9 mouse cellular contexts compared by ENCODE assay signal in the genomic region with DNA sequence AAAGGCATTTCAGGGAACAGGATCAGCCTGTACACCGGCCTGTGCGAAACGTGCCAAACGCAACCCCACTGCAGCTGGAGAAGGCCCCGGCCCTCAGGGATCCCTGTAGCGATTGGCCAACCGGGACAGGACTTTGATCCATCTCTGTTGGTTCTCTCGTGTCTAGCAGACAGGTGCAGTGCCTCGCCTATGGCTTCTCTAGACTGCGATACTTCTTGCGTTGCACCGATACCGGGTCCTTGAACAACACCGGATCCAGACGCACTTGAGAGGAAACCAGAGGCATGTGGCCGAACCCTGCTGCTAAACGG. TPM values are rescaled to one million over a fixed set of nuclear protein-coding genes. Genes with fewer than 3 reads are reported as not detected.
DNase-seq lines count a peak whose midpoint lies in the region; ATAC-seq and TF ChIP-seq lines count a peak whose summit lies in the region.
"Had no signal": no experiment of that assay in that cellular context is flagged by ENCODE, and none has a peak within 500 bp of the region (broad histone marks: within the 10 kb centered on the region; RNA-seq: fewer than 3 reads in every experiment).

No protein-coding gene starts in this region.

- H3K9me3 ChIP-seq in neural tube, embryonic 12.5 days = no peaks in the 10 kb centered on the region
- H3K9me3 ChIP-seq in liver, embryonic 16.5 days (replicated peaks; ENCODE audit: control insufficient read depth, low read length) = no peaks in the 10 kb centered on the region
- no peaks in the 10 kb centered on the region for H3K9me3 ChIP-seq in stomach, postnatal 0 days (ENCODE audit: control insufficient read depth, low read length)

- WGBS in cerebellum, adult 2 months = 45% methylated on average over 17 of the region's 17 CpGs
- 43% methylated on average over 17 of the region's 17 CpGs for WGBS in neural tube, embryonic 12.5 days
- WGBS in liver, embryonic 16.5 days (ENCODE audit: insufficient replicate concordance) = 34% methylated on average over 17 of the region's 17 CpGs
- WGBS in stomach, postnatal 0 days = 34% methylated on average over 17 of the region's 17 CpGs

- peak overlapping the region; percentile 43 for H3K4me3 ChIP-seq in cerebellum, adult 2 months (replicated peaks; ENCODE audit: insufficient read depth, low read depth, low read length)
- no peak overlapping the region for H3K4me3 ChIP-seq in neural tube, embryonic 12.5 days
- H3K4me3 ChIP-seq in liver, embryonic 16.5 days (ENCODE audit: low read depth, low read length) = 0 out of 2 replicates have a peak overlapping the region, but pooled peaks have one; percentile 18
- H3K4me3 ChIP-seq in stomach, postnatal 0 days (ENCODE audit: low read depth, low read length) = no peak overlapping the region
- H3K4me3 ChIP-seq in left cerebral cortex, adult 2 months = no peak overlapping the region

- no peak overlapping the region for H3K27ac ChIP-seq in cerebellum, adult 2 months (ENCODE audit: insufficient read depth, low read length)
- no peak overlapping the region for H3K27ac ChIP-seq in neural tube, embryonic 12.5 days
- H3K27ac ChIP-seq in liver, embryonic 16.5 days (ENCODE audit: low read length) = no peak overlapping the region
- 0 out of 2 replicates have a peak overlapping the region, but pooled peaks have one; percentile 2 for H3K27ac ChIP-seq in stomach, postnatal 0 days (replicated peaks)
- no peak overlapping the region for H3K27ac ChIP-seq in left cerebral cortex, adult 2 months

- DNase-seq in cerebellum, adult 2 months = no peak
- no peak for DNase-seq in cerebellum, adult 8-10 months
- no peak for DNase-seq in neural tube, embryonic 10.5 days (ENCODE audit: extremely low spot score, low spot score)
- DNase-seq in stomach, postnatal 0 days (ENCODE audit: low spot score) = no peak
- no peak for DNase-seq in left cerebral cortex, adult 2 months (ENCODE audit: extremely low spot score in 1 of 2, low spot score in 2 of 2)
- DNase-seq in left cerebral cortex, adult 18-20 months (ENCODE audit: low spot score in 2 of 2) = no peak

- ATAC-seq in neural tube, embryonic 12.5 days (ENCODE audit: low FRiP score, low read depth) = no peak
- peak; percentile 68 for ATAC-seq in liver, embryonic 16.5 days (ENCODE audit: low read depth)
- ATAC-seq in stomach, postnatal 0 days (ENCODE audit: low FRiP score, low TSS enrichment) = no peak

- no peak for TF ChIP-seq CTCF in cerebellum, adult 2 months (IDR thresholded peaks at IDR 0.05; ENCODE audit: borderline replicate concordance, insufficient read depth, low read depth, low read length)
- TF ChIP-seq CTCF in stomach, postnatal 0 days (IDR thresholded peaks at IDR 0.05; ENCODE audit: low read depth) = no peak
- no peak for TF ChIP-seq CTCF in left cerebral cortex, adult 2 months (IDR thresholded peaks at IDR 0.05)

- TF ChIP-seq EP300 in stomach, postnatal 0 days (optimal IDR thresholded peaks at IDR 0.05) = no peak

- H3K4me1 ChIP-seq in cerebellum, adult 2 months (ENCODE audit: control insufficient read depth, insufficient read depth, low read length) = peaks cover 7% of the 10 kb centered on the region; the same call in 1 of the 2 replicates
- H3K4me1 ChIP-seq in neural tube, embryonic 12.5 days = peaks cover 6% of the 10 kb centered on the region; the same call in 1 of the 2 replicates
- 0 out of 2 replicates have a peak, but pooled peaks cover 2% of the 10 kb centered on the region for H3K4me1 ChIP-seq in liver, embryonic 16.5 days (ENCODE audit: control insufficient read depth, low read depth, low read length)
- H3K4me1 ChIP-seq in stomach, postnatal 0 days (replicated peaks; ENCODE audit: control insufficient read depth, insufficient read depth) = no peaks in the 10 kb centered on the region; the same call in 1 of the 2 replicates

- no peaks in the 10 kb centered on the region for H3K36me3 ChIP-seq in neural tube, embryonic 12.5 days
- H3K36me3 ChIP-seq in liver, embryonic 16.5 days (ENCODE audit: control insufficient read depth, insufficient read depth) = no peaks in the 10 kb centered on the region
- H3K36me3 ChIP-seq in stomach, postnatal 0 days (ENCODE audit: control insufficient read depth, insufficient read depth, low read length) = no peaks in the 10 kb centered on the region

- H3K9ac ChIP-seq in neural tube, embryonic 12.5 days = peak overlapping the region; percentile 18; the same call in 1 of the 2 replicates
- H3K9ac ChIP-seq in liver, embryonic 16.5 days (ENCODE audit: low read depth, low read length) = no peak overlapping the region
- no peak overlapping the region for H3K9ac ChIP-seq in stomach, postnatal 0 days (ENCODE audit: low read length)

- no peak for TF ChIP-seq POLR2A in cerebellum, adult 2 months (IDR thresholded peaks at IDR 0.05; ENCODE audit: borderline replicate concordance, insufficient read depth, low read length)

- H3K27me3 ChIP-seq in cerebellum, adult 2 months (ENCODE audit: control insufficient read depth, insufficient read depth, low read length) = no peaks in the 10 kb centered on the region
- peaks cover 7% of the 10 kb centered on the region for H3K27me3 ChIP-seq in neural tube, embryonic 12.5 days (replicated peaks)
- no peaks in the 10 kb centered on the region for H3K27me3 ChIP-seq in liver, embryonic 16.5 days (ENCODE audit: control insufficient read depth, insufficient read depth, low read depth, low read length)
- no peaks in the 10 kb centered on the region for H3K27me3 ChIP-seq in stomach, postnatal 0 days (ENCODE audit: control insufficient read depth, insufficient read depth, low read length)

- intact Hi-C loops in left cerebral cortex, adult 2 months (cut with DNase I) = loop anchor here (2.0 to 5.0 kb wide), 2 partner anchors 70 to 109 kb away; a partner anchor contains a TSS

- peak overlapping the region; percentile 42 for H3K4me2 ChIP-seq in neural tube, embryonic 12.5 days (replicated peaks)
- peak overlapping the region; percentile 32; the same call in 1 of the 2 replicates for H3K4me2 ChIP-seq in liver, embryonic 16.5 days (ENCODE audit: low read depth, low read length)
- 0 out of 2 replicates have a peak overlapping the region, but pooled peaks have one; percentile 30 for H3K4me2 ChIP-seq in stomach, postnatal 0 days (replicated peaks; ENCODE audit: low read depth)

RNA-seq across cellular contexts. Expression of a gene that starts 14.4 kb away (rescaled TPM):
- 0.13 and 0.20 TPM in 2 replicates for polyA plus RNA-seq in cerebellum, adult 2 months (2012; rRNA removed)
- not detected in 2 replicates for polyA plus RNA-seq in neural tube, embryonic 12.5 days (2016; fragmentation: Nextera tagmentation; extraction: Ambion mirVana)
- 0.02 and 0.12 TPM in 2 replicates for polyA plus RNA-seq in liver, embryonic 16.5 days (2015; fragmentation: Nextera tagmentation; extraction: Ambion mirVana)
- 0.06 and 0.07 TPM in 2 replicates for polyA plus RNA-seq in stomach, postnatal 0 days (2015; fragmentation: Nextera tagmentation; extraction: Ambion mirVana)
- total RNA-seq in left cerebral cortex, adult 2 months (2021) = not detected
- total RNA-seq in left cerebral cortex, adult 18-20 months (2021) = under 1 TPM in 1 of 2 experiments, not detected in 1; 0.40 TPM
- total RNA-seq: common myeloid progenitor, adult 5-6 weeks had no signal

RNA-seq across cellular contexts. Expression of a gene that starts 26.2 kb away (rescaled TPM):
- 10.3 and 13.0 TPM in 2 replicates for polyA plus RNA-seq in cerebellum, adult 2 months (2012; rRNA removed)
- 0.40 and 0.53 TPM in 2 replicates for polyA plus RNA-seq in neural tube, embryonic 12.5 days (2016; fragmentation: Nextera tagmentation; extraction: Ambion mirVana)
- 0.21 and 0.25 TPM in 2 replicates for polyA plus RNA-seq in liver, embryonic 16.5 days (2015; fragmentation: Nextera tagmentation; extraction: Ambion mirVana)
- 1.8 and 2.1 TPM in 2 replicates for polyA plus RNA-seq in stomach, postnatal 0 days (2015; fragmentation: Nextera tagmentation; extraction: Ambion mirVana)
- total RNA-seq in left cerebral cortex, adult 2 months (2021) = 10 to 100 TPM; 46.7 to 48.9 TPM
- total RNA-seq in left cerebral cortex, adult 18-20 months (2021) = 10 to 100 TPM; 44.0 to 45.4 TPM
- total RNA-seq: common myeloid progenitor, adult 5-6 weeks had no signal

RNA-seq across cellular contexts. Expression of a gene that starts 38.7 kb away (rescaled TPM):
- 7.1 and 8.9 TPM in 2 replicates for polyA plus RNA-seq in cerebellum, adult 2 months (2012; rRNA removed)
- 8.1 and 8.5 TPM in 2 replicates for polyA plus RNA-seq in neural tube, embryonic 12.5 days (2016; fragmentation: Nextera tagmentation; extraction: Ambion mirVana)
- polyA plus RNA-seq in liver, embryonic 16.5 days (2015; fragmentation: Nextera tagmentation; extraction: Ambion mirVana) = 6.6 and 8.2 TPM in 2 replicates
- polyA plus RNA-seq in stomach, postnatal 0 days (2015; fragmentation: Nextera tagmentation; extraction: Ambion mirVana) = 16.8 and 17.1 TPM in 2 replicates
- total RNA-seq in left cerebral cortex, adult 2 months (2021) = 1 to 10 TPM; 6.5 to 6.9 TPM
- 1 to 10 TPM; 4.8 to 7.4 TPM for total RNA-seq in left cerebral cortex, adult 18-20 months (2021)

RNA-seq across cellular contexts. Expression of a gene that starts 42.5 kb away (rescaled TPM):
- 0.07 and 0.24 TPM in 2 replicates for polyA plus RNA-seq in cerebellum, adult 2 months (2012; rRNA removed)
- 2.1 and 2.9 TPM in 2 replicates for polyA plus RNA-seq in neural tube, embryonic 12.5 days (2016; fragmentation: Nextera tagmentation; extraction: Ambion mirVana)
- 0.25 and 0.28 TPM in 2 replicates for polyA plus RNA-seq in liver, embryonic 16.5 days (2015; fragmentation: Nextera tagmentation; extraction: Ambion mirVana)
- polyA plus RNA-seq in stomach, postnatal 0 days (2015; fragmentation: Nextera tagmentation; extraction: Ambion mirVana) = 0.07 and 0.13 TPM in 2 replicates
- under 1 TPM; 0.21 to 0.25 TPM for total RNA-seq in left cerebral cortex, adult 2 months (2021)
- under 1 TPM; 0.30 to 0.35 TPM for total RNA-seq in left cerebral cortex, adult 18-20 months (2021)
- total RNA-seq: common myeloid progenitor, adult 5-6 weeks had no signal

Comparison
In these comparisons a context has a peak if more than half of its experiments do, and no peak if none do; other contexts are left out.
1. H3K4me3 ChIP-seq: peak in cerebellum, adult 2 months (single experiment) and liver, embryonic 16.5 days (single experiment); none in neural tube, embryonic 12.5 days (single experiment), stomach, postnatal 0 days (single experiment) and left cerebral cortex, adult 2 months (single experiment).
2. Peak in every context shown above with its lines, with median percentiles within 50 percentile points of each other: H3K4me2 ChIP-seq.